Mouse (Mus musculus): Measurements from ENCODE around the gene Ppp1r15b. TPM values are rescaled to one million over a fixed set of nuclear protein-coding genes. Genes with fewer than 3 reads are reported as not detected.

The Ppp1r15b gene
- polyA plus RNA-seq, 2 experiments = 26.9 to 33.4 TPM

GRCm38 (mm10) chr1:133085417-133085742 is 45.6 kb upstream of the Ppp1r15b start:
- 87% methylated on average over 8 of the region's 8 CpGs for WGBS (ENCODE audit: insufficient replicate concordance)
- no peak overlapping the region for H3K9ac ChIP-seq (replicated peaks)
- no peaks in the 10 kb centered on the region for H3K27me3 ChIP-seq (ENCODE audit: control insufficient read depth, insufficient read depth, low read length)
- no peaks in the 10 kb centered on the region for H3K9me3 ChIP-seq (ENCODE audit: control insufficient read depth, low read length)
- no peak overlapping the region for H3K4me2 ChIP-seq (ENCODE audit: low read depth)
- H3K4me3 ChIP-seq (ENCODE audit: insufficient read depth in 1 of 2, low read depth in 2 of 2, low read length in 2 of 2) = no peak overlapping the region
- H3K4me1 ChIP-seq (replicated peaks; ENCODE audit: control insufficient read depth in 2 of 2, insufficient read depth in 2 of 2, low read length in 1 of 2) = peaks cover 17 to 21% of the 10 kb centered on the region in 2 experiments
- no peak for ATAC-seq (ENCODE audit: insufficient read depth)
- H3K36me3 ChIP-seq (replicated peaks; ENCODE audit: control insufficient read depth, insufficient read depth, low read depth) = no peaks in the 10 kb centered on the region
- DNase-seq (ENCODE audit: low read depth in 3 of 3, low spot score in 3 of 3) = no peak
- no peak for TF ChIP-seq EP300 (IDR thresholded peaks at IDR 0.05; ENCODE audit: low read depth)
- no peak for TF ChIP-seq CTCF (IDR thresholded peaks at IDR 0.05; ENCODE audit: low read depth)
- H3K27ac ChIP-seq = no peak overlapping the region

GRCm38 (mm10) chr1:133086804-133087203 is 44.1 kb upstream of the Ppp1r15b start:
- DNase-seq (ENCODE audit: low read depth in 3 of 3, low spot score in 3 of 3) (no peak), ATAC-seq (ENCODE audit: insufficient read depth) (no peak)
- H3K4me1 ChIP-seq (replicated peaks; ENCODE audit: control insufficient read depth in 2 of 2, insufficient read depth in 2 of 2, low read length in 1 of 2) = peaks cover 17 to 21% of the 10 kb centered on the region in 2 experiments
- no peak for TF ChIP-seq EP300 (IDR thresholded peaks at IDR 0.05; ENCODE audit: low read depth)
- TF ChIP-seq CTCF (IDR thresholded peaks at IDR 0.05; ENCODE audit: low read depth) = no peak
- no peak overlapping the region for H3K27ac ChIP-seq
- H3K4me2 ChIP-seq (ENCODE audit: low read depth) = no peak overlapping the region
- H3K27me3 ChIP-seq (ENCODE audit: control insufficient read depth, insufficient read depth, low read length) = no peaks in the 10 kb centered on the region
- no peaks in the 10 kb centered on the region for H3K36me3 ChIP-seq (replicated peaks; ENCODE audit: control insufficient read depth, insufficient read depth, low read depth)
- 83% methylated on average over 10 of the region's 10 CpGs for WGBS (ENCODE audit: insufficient replicate concordance)
- H3K9ac ChIP-seq (replicated peaks) = no peak overlapping the region
- no peak overlapping the region for H3K4me3 ChIP-seq (ENCODE audit: insufficient read depth in 1 of 2, low read depth in 2 of 2, low read length in 2 of 2)
- H3K9me3 ChIP-seq (ENCODE audit: control insufficient read depth, low read length) = no peaks in the 10 kb centered on the region

GRCm38 (mm10) chr1:133087206-133087905 is 43.6 kb upstream of the Ppp1r15b start:
- DNase-seq (ENCODE audit: low read depth in 3 of 3, low spot score in 3 of 3) (peak; percentile 35 to 39 (median 38)), ATAC-seq (ENCODE audit: insufficient read depth) (peak; percentile 46; the same call in 1 of the 2 replicates)
- Histone ChIP-seq H3K4me3 (ENCODE audit: insufficient read depth in 1 of 2, low read depth in 2 of 2, low read length in 2 of 2) (no peak overlapping the region), H3K27me3 (ENCODE audit: control insufficient read depth, insufficient read depth, low read length) (no peaks in the 10 kb centered on the region), H3K9me3 (ENCODE audit: control insufficient read depth, low read length) (no peaks in the 10 kb centered on the region), H3K36me3 (replicated peaks; ENCODE audit: control insufficient read depth, insufficient read depth, low read depth) (no peaks in the 10 kb centered on the region), H3K4me1 (replicated peaks; ENCODE audit: control insufficient read depth in 2 of 2, insufficient read depth in 2 of 2, low read length in 1 of 2) (peaks cover 17 to 21% of the 10 kb centered on the region in 2 experiments), H3K9ac (replicated peaks) (no peak overlapping the region), H3K4me2 (ENCODE audit: low read depth) (no peak overlapping the region), H3K27ac (no peak overlapping the region)
- WGBS (ENCODE audit: insufficient replicate concordance) = 39% methylated on average over 7 of the region's 7 CpGs
- TF ChIP-seq EP300 (IDR thresholded peaks at IDR 0.05; ENCODE audit: low read depth) (no peak), CTCF (IDR thresholded peaks at IDR 0.05; ENCODE audit: low read depth) (peak; percentile 88)

GRCm38 (mm10) chr1:133088196-133088595 is 42.7 kb upstream of the Ppp1r15b start:
- TF ChIP-seq EP300 (IDR thresholded peaks at IDR 0.05; ENCODE audit: low read depth) = no peak
- no peak for TF ChIP-seq CTCF (IDR thresholded peaks at IDR 0.05; ENCODE audit: low read depth)
- Histone ChIP-seq H3K27ac (no peak overlapping the region), H3K9me3 (ENCODE audit: control insufficient read depth, low read length) (no peaks in the 10 kb centered on the region), H3K36me3 (replicated peaks; ENCODE audit: control insufficient read depth, insufficient read depth, low read depth) (no peaks in the 10 kb centered on the region), H3K4me2 (ENCODE audit: low read depth) (no peak overlapping the region), H3K4me1 (replicated peaks; ENCODE audit: control insufficient read depth in 2 of 2, insufficient read depth in 2 of 2, low read length in 1 of 2) (peaks cover 16 to 18% of the 10 kb centered on the region in 2 experiments), H3K27me3 (ENCODE audit: control insufficient read depth, insufficient read depth, low read length) (no peaks in the 10 kb centered on the region), H3K9ac (replicated peaks) (no peak overlapping the region), H3K4me3 (ENCODE audit: insufficient read depth in 1 of 2, low read depth in 2 of 2, low read length in 2 of 2) (no peak overlapping the region)
- ATAC-seq (ENCODE audit: insufficient read depth) (no peak), DNase-seq (ENCODE audit: low read depth in 3 of 3, low spot score in 3 of 3) (no peak)
- WGBS (ENCODE audit: insufficient replicate concordance) = 77% methylated on average over 10 of the region's 10 CpGs

- 75% methylated on average over 4 of the region's 4 CpGs for WGBS (ENCODE audit: insufficient replicate concordance)
Observed at GRCm38 (mm10) chr1:133089415-133089814, 41.5 kb upstream of the Ppp1r15b start.

More at GRCm38 (mm10) chr1:133089415-133089814, 41.5 kb upstream of the Ppp1r15b start:
- DNase-seq (ENCODE audit: low read depth in 3 of 3, low spot score in 3 of 3) (no peak), ATAC-seq (ENCODE audit: insufficient read depth) (no peak)
- Histone ChIP-seq H3K36me3 (replicated peaks; ENCODE audit: control insufficient read depth, insufficient read depth, low read depth) (no peaks in the 10 kb centered on the region), H3K9ac (replicated peaks) (no peak overlapping the region), H3K27me3 (ENCODE audit: control insufficient read depth, insufficient read depth, low read length) (no peaks in the 10 kb centered on the region), H3K4me3 (ENCODE audit: insufficient read depth in 1 of 2, low read depth in 2 of 2, low read length in 2 of 2) (no peak overlapping the region), H3K27ac (no peak overlapping the region), H3K9me3 (ENCODE audit: control insufficient read depth, low read length) (no peaks in the 10 kb centered on the region), H3K4me1 (replicated peaks; ENCODE audit: control insufficient read depth in 2 of 2, insufficient read depth in 2 of 2, low read length in 1 of 2) (peaks cover 4 to 8% of the 10 kb centered on the region in 2 experiments), H3K4me2 (ENCODE audit: low read depth) (no peak overlapping the region)
- no peak for TF ChIP-seq EP300 (IDR thresholded peaks at IDR 0.05; ENCODE audit: low read depth)
- no peak for TF ChIP-seq CTCF (IDR thresholded peaks at IDR 0.05; ENCODE audit: low read depth)

All from liver, embryonic 14.5 days (tissue).